Mouse (Mus musculus) bone marrow macrophage, adult 2 months (primary cell): ENCODE data around the gene Impdh1.

ENCODE experiments used
- CTCF ChIP-seq: IDR thresholded peaks from 2 replicates; pipeline ENCODE4 v1.5.1; 2012; ENCODE audit warnings: low read depth, mild to moderate bottlenecking, low read length, moderate library complexity
- POLR2A ChIP-seq: IDR thresholded peaks from 2 replicates; pipeline ENCODE4 v1.6.1; 2012; ENCODE audit warnings: mild to moderate bottlenecking, low read depth, low read length, borderline replicate concordance

- TF ChIP-seq CTCF = no peak
- no peak for TF ChIP-seq POLR2A
These were observed 45.7 kb upstream of the Impdh1 start for GRCm38 (mm10) chr6:29261831-29262230.
